Mouse (Mus musculus) forebrain, embryonic 12.5 days (tissue): ENCODE results near the gene Trim67. TPM values are rescaled to one million over a fixed set of nuclear protein-coding genes. Genes with fewer than 3 reads are reported as not detected.

Experiments used
- ATAC-seq: fragments of 200-750 bp; cut with Nextera tagmentation; 2 replicates; pipeline ENCODE4 v1.8.0; 2017; ENCODE audit warnings: moderate TSS enrichment; ENCODE audit not compliant: low FRiP score
- H3K27ac ChIP-seq: fragments of 300-500 bp; sonication (generic); 2 replicates; pipeline ENCODE4 v1.5.1; 2016; ENCODE audit warnings: mild to moderate bottlenecking
- H3K27me3 ChIP-seq: fragments of 300-500 bp; sonication (generic); 2 replicates; pipeline ENCODE4 v1.6.1; 2016; ENCODE audit warnings: mild to moderate bottlenecking
- H3K36me3 ChIP-seq: fragments of 300-500 bp; sonication (generic); replicated peaks from 2 replicates; pipeline ENCODE4 v1.6.1; 2016; ENCODE audit warnings: mild to moderate bottlenecking
- H3K4me1 ChIP-seq: fragments of 300-500 bp; sonication (generic); 2 replicates; pipeline ENCODE4 v1.6.1; 2016
- H3K4me2 ChIP-seq: fragments of 300-500 bp; sonication (generic); 2 replicates; pipeline ENCODE4 v1.6.1; 2016; ENCODE audit warnings: mild to moderate bottlenecking, moderate library complexity
- H3K4me3 ChIP-seq: fragments of 300-500 bp; sonication (generic); replicated peaks from 2 replicates; pipeline ENCODE4 v1.5.1; 2016; ENCODE audit warnings: mild to moderate bottlenecking
- H3K9ac ChIP-seq: fragments of 300-500 bp; sonication (generic); 2 replicates; pipeline ENCODE4 v1.6.1; 2016; ENCODE audit warnings: mild to moderate bottlenecking
- H3K9me3 ChIP-seq: fragments of 300-500 bp; sonication (generic); 2 replicates; pipeline ENCODE4 v1.6.1; 2016
- WGBS: fragments of 180-500 bp; shearing (Covaris S2); methylation state at CpG from one replicate; pipeline ENCODE4 v1.1.7; 2016; 5-methylcytosine and 5-hydroxymethylcytosine counted together
- polyA plus RNA-seq: library from polyadenylated mRNA; unstranded; fragments of >200 nt; fragmentation: Nextera tagmentation; extraction: Ambion mirVana; gene quantifications from 2 replicates; pipeline ENCODE4 v1.2.1, GENCODE M21; 2016

Gene Trim67
- polyA plus RNA-seq, 1 experiment from 2014 or later: 6.1 TPM

DNA sequence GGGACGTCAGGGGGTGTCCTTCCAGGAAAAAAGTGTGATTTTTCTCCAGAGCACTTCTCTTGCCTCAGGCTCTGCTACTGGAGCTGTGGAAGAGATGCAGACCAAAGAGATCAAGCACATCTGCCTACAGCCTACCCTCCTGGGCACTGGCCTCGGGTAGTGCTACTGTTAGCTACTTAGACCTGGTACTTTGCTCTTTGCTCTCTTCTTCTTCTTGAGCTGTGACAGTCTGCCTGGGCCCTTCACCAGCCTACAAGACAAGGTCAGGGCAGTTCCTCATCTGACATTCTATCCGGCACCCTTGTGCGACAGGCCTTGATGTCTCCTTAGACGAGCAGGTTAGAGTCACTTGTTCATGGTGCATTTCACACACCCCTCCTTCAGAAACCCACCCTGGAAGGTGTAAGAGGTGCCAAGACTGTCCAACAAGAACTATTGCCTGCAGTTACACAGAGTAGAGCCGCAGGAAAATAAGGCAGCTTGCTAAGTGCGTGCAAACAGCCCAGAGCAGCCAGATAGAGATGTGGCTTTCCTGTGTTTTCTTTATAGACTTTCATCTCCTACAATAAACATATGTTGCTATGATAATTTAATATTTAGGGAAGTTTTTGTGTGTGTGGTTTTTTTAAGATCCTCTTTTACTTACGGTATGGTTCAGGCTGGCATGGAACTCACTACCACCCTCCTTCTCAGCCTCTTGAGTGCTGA, 3.0 kb downstream of the Trim67 start:
- ATAC-seq: no peak
- peaks cover 70% of the 10 kb centered on the region for H3K27me3 ChIP-seq
- peaks cover 51% of the 10 kb centered on the region for H3K4me1 ChIP-seq
- 81% methylated on average over 8 of the region's 8 CpGs for WGBS
- H3K27ac ChIP-seq: no peak overlapping the region
- peak overlapping the region; percentile 66 for H3K4me3 ChIP-seq
- H3K9ac ChIP-seq: 0 out of 2 replicates have a peak overlapping the region, but pooled peaks have one; percentile 2
- H3K4me2 ChIP-seq: peak overlapping the region; percentile 99
- no peaks in the 10 kb centered on the region for H3K36me3 ChIP-seq
- H3K9me3 ChIP-seq: no peaks in the 10 kb centered on the region

DNA sequence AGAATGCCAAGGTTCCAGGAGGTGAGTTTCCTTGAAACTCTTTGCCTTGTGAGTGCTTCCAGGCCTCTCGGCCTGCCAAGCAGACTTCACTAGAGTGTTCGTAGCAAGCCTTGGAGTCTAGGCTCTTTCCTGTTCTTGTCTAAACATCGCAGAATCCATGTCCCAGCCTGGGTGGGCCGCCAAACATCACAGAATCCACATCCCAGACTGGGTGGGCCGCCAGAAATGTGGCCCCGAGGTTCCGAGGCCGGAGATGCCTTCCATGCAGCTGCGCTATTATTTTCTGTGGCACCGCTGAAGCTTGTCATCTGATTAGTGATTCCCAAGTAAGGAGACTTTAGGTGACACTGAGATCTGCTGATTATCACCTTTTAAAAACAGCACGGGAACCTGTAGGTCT, 7.7 kb downstream of the Trim67 start:
- Histone ChIP-seq H3K4me3 (no peak overlapping the region), H3K9me3 (no peaks in the 10 kb centered on the region), H3K27me3 (peaks cover 34% of the 10 kb centered on the region), H3K4me1 (peaks cover 15% of the 10 kb centered on the region), H3K27ac (no peak overlapping the region), H3K36me3 (no peaks in the 10 kb centered on the region), H3K4me2 (no peak overlapping the region), H3K9ac (no peak overlapping the region)
- WGBS: 50% methylated on average over 11 of the region's 11 CpGs
- ATAC-seq: no peak

GRCm38 (mm10) chr8:124803824-124804702, 11.2 kb downstream of the Trim67 start:
- ATAC-seq: no peak
- 75% methylated on average over 12 of the region's 12 CpGs for WGBS
- H3K9me3 ChIP-seq: no peaks in the 10 kb centered on the region

DNA sequence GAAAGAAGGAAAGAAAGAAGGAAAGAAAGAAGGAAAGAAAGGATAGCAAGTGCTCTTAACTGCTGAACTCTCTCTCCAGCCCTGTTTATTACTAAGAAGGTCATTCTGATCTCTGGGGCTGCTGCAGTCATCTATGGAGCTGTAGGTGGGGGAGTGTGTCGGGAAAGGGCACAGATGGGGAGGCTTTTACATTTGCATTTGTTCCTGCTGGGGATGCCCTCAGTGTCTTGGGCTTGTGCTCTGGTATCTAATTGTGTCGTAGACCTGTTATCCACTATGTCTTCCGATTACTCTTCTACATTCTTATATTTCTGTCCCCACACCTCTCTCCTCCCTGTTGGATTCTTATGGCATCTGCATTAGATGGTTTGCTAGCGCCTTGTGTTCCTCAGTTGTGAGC, 13.1 kb downstream of the Trim67 start:
- WGBS: 84% methylated on average over 4 of the region's 4 CpGs
- no peak overlapping the region for H3K27ac ChIP-seq
- H3K36me3 ChIP-seq: no peaks in the 10 kb centered on the region
- no peak overlapping the region for H3K9ac ChIP-seq
- H3K9me3 ChIP-seq: no peaks in the 10 kb centered on the region
- H3K4me1 ChIP-seq: peaks cover 19% of the 10 kb centered on the region
- ATAC-seq: no peak
- no peak overlapping the region for H3K4me3 ChIP-seq
- no peak overlapping the region for H3K4me2 ChIP-seq
- H3K27me3 ChIP-seq: peaks cover 4% of the 10 kb centered on the region

More at GRCm38 (mm10) chr8:124803824-124804702, 11.2 kb downstream of the Trim67 start:
- peaks cover under 1% of the 10 kb centered on the region; the same call in 1 of the 2 replicates for H3K4me1 ChIP-seq
- H3K27ac ChIP-seq: no peak overlapping the region
- H3K4me3 ChIP-seq: no peak overlapping the region
- peaks cover 7% of the 10 kb centered on the region for H3K27me3 ChIP-seq
- H3K36me3 ChIP-seq: no peaks in the 10 kb centered on the region
- H3K4me2 ChIP-seq: no peak overlapping the region
- no peak overlapping the region for H3K9ac ChIP-seq

DNA sequence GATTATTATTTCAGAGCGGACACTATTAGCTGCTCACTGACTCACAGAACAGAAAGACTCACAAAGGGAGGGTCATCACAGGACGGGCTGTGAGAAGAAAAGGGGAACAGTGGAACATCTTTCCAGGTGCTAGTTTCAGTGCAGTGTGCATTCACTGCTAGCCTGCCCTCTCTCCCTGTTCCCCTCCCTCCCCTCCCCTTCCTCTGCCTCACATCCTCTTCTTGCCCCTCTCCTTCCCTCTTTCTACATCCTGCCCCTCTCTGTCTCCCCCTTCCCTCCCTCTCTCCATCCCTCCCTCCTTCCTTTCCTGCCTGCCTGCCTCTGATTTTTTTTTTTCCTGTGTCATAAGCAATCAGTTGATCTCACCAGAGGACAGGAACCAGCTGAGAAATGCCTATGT, 16.5 kb downstream of the Trim67 start:
- Histone ChIP-seq H3K4me3 (no peak overlapping the region), H3K4me2 (no peak overlapping the region), H3K9ac (no peak overlapping the region), H3K36me3 (no peaks in the 10 kb centered on the region), H3K4me1 (peaks cover 24% of the 10 kb centered on the region), H3K9me3 (no peaks in the 10 kb centered on the region), H3K27me3 (peaks cover 16% of the 10 kb centered on the region), H3K27ac (0 out of 2 replicates have a peak overlapping the region, but pooled peaks have one; percentile 26)
- ATAC-seq: no peak
- WGBS: 71% methylated on average over 2 of the region's 2 CpGs

GRCm38 (mm10) chr8:124810056-124810610, 17.2 kb downstream of the Trim67 start:
- H3K9me3 ChIP-seq: no peaks in the 10 kb centered on the region
- no peaks in the 10 kb centered on the region for H3K36me3 ChIP-seq
- H3K9ac ChIP-seq: no peak overlapping the region
- peaks cover 24% of the 10 kb centered on the region for H3K4me1 ChIP-seq
- 66% methylated on average over 5 of the region's 5 CpGs for WGBS
- H3K4me3 ChIP-seq: no peak overlapping the region
- ATAC-seq: no peak
- H3K27ac ChIP-seq: no peak overlapping the region
- peaks cover 16% of the 10 kb centered on the region for H3K27me3 ChIP-seq
- no peak overlapping the region for H3K4me2 ChIP-seq

GRCm38 (mm10) chr8:124810689-124811394, 17.9 kb downstream of the Trim67 start:
- Histone ChIP-seq H3K27ac (peak overlapping the region; percentile 50; the same call in 1 of the 2 replicates), H3K36me3 (no peaks in the 10 kb centered on the region; the same call in 1 of the 2 replicates), H3K27me3 (peaks cover 16% of the 10 kb centered on the region), H3K9ac (no peak overlapping the region), H3K4me3 (no peak overlapping the region), H3K4me1 (peaks cover 24% of the 10 kb centered on the region), H3K9me3 (no peaks in the 10 kb centered on the region), H3K4me2 (no peak overlapping the region)
- peak; percentile 86 for ATAC-seq
- WGBS: 33% methylated on average over 9 of the region's 9 CpGs

DNA sequence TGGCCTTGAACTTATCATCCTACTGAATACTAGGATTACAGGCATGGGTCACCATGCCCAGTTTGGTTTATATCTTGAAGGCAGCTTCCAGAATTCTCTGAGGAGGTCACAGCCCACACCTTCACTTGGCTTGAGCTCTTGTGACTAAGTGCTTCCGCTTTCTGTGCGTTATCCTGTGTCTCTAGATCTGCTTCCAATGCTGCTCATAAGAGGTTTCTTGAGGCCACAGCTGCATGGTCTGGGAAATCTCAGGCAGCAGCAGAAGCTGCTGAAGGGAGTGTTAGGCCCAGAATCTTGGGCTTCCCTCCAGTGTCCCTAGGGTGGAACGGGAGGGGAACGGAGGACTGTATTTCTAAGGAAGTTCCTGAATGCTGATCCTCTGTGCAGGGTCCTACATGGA, 20.4 kb downstream of the Trim67 start:
- H3K4me2 ChIP-seq: no peak overlapping the region
- peaks cover 7% of the 10 kb centered on the region for H3K36me3 ChIP-seq
- H3K9ac ChIP-seq: no peak overlapping the region
- 96% methylated on average over 4 of the region's 4 CpGs for WGBS
- peaks cover 9% of the 10 kb centered on the region for H3K9me3 ChIP-seq
- H3K27me3 ChIP-seq: peaks cover 16% of the 10 kb centered on the region
- no peak overlapping the region for H3K4me3 ChIP-seq
- no peak overlapping the region for H3K27ac ChIP-seq
- H3K4me1 ChIP-seq: peaks cover 24% of the 10 kb centered on the region
- ATAC-seq: no peak

DNA sequence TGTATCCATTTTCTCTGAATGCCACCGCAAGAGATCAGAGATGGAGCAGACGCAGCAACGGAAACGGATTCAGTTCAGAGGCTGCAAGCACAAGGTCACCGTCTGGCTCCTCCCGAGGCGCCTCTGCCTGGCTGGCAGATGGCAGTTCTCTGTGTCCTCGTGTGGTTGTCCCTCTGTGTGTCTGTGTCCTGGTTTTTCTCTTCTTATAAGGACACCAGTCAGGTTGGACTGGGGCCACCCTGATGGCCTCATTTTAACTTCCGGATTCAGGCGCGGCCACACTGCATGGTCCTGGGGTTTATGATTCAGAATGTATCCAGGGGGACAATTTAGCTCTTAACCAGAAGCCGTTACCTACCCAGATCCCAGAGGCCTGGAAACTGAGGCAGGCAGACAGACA, 23.0 kb downstream of the Trim67 start:
- no peak for ATAC-seq
- H3K36me3 ChIP-seq: peaks cover 7% of the 10 kb centered on the region

DNA sequence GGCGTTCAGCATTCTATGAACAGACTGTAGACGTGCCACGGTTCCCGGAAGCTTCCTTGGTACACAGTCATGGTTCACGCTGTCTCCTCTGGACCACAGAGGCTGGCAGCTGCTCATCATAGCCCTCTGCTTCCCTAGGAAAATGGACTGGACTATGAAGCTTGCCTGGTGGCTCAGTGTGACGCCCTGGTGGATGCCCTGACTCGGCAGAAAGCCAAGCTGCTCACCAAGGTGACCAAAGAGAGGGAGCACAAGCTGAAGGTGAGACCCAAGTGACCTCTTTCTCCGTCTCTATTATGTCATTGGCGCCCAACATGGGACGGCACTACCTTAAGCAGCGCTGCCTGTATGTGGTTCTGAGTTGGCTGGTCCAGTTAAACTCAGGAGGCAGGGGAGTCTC, 24.0 kb downstream of the Trim67 start:
- Histone ChIP-seq H3K9me3 (peaks cover 9% of the 10 kb centered on the region), H3K4me1 (no peaks in the 10 kb centered on the region), H3K9ac (no peak overlapping the region), H3K4me2 (no peak overlapping the region), H3K36me3 (peaks cover 7% of the 10 kb centered on the region), H3K4me3 (no peak overlapping the region), H3K27me3 (peaks cover 28% of the 10 kb centered on the region), H3K27ac (no peak overlapping the region)
- WGBS: 90% methylated on average over 11 of the region's 11 CpGs
- ATAC-seq: no peak

More for the DNA sequence above, 23.0 kb downstream of the Trim67 start:
- H3K4me3 ChIP-seq: no peak overlapping the region
- no peak overlapping the region for H3K4me2 ChIP-seq
- no peak overlapping the region for H3K9ac ChIP-seq
- peaks cover 9% of the 10 kb centered on the region for H3K9me3 ChIP-seq
- peaks cover 6% of the 10 kb centered on the region for H3K4me1 ChIP-seq
- WGBS: 90% methylated on average over 12 of the region's 12 CpGs
- peaks cover 32% of the 10 kb centered on the region for H3K27me3 ChIP-seq
- H3K27ac ChIP-seq: no peak overlapping the region

- 92% methylated on average over 3 of the region's 3 CpGs for WGBS
- Histone ChIP-seq H3K4me2 (no peak overlapping the region), H3K27me3 (peaks cover 23% of the 10 kb centered on the region), H3K4me3 (no peak overlapping the region), H3K36me3 (peaks cover 7% of the 10 kb centered on the region), H3K9me3 (peaks cover 9% of the 10 kb centered on the region), H3K27ac (no peak overlapping the region), H3K4me1 (no peaks in the 10 kb centered on the region), H3K9ac (no peak overlapping the region)
- ATAC-seq: no peak
These were observed 24.5 kb downstream of the Trim67 start for GRCm38 (mm10) chr8:124817361-124817760.
